Mouse (Mus musculus): ENCODE results near the gene Fanci. TPM values are rescaled to one million over a fixed set of nuclear protein-coding genes. Genes with fewer than 3 reads are reported as not detected.
A peak's percentile ranks its signal among the peaks of the same experiment; 100 is the strongest.

Gene Fanci
- total and polyA plus RNA-seq, 3 experiments: 14.9 to 25.0 (median 20.0) TPM

DNA sequence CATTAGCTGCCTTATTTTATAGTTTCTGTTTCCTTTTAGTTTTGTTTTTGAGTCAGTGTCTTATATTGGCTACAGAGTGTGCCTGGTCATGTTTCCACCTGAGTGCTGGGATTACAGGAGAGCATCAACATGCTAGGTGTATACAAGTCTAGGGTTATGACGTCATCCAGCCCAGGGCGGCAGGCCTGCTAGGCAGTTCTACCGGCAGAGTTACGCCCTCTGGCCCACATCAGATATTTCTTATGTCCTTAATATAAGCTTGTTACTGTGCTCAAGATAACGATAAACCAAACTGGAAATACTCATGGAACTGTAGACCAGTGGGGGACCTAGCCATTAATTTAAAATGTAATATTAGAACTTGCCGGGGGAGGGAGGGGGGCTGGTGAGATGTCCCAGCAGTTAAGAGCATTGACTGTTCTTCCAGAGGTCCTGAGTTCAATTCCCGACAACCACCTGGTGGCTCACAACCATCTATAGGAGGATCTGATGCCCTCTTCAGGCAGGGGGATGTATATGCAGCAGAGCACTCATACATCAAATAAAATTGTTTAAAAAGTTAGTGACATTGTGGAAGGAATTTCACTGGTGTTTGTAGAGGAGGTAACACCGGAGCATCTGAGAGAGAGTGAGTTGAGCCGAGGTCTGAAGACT is 1.3 kb downstream of the Fanci start:
- H3K36me3 ChIP-seq (replicated peaks in 1 of 2; ENCODE audit: control insufficient read depth in 1 of 2, insufficient read depth in 1 of 2, low read length in 1 of 2): peaks cover 7 to 31% of the 10 kb centered on the region in 2 experiments
- dilution Hi-C loops (cut with MboI; ENCODE audit: extremely low pct_ligation_motif_present, extremely low pct_unique_long_range_greater_than_20kb, low sequenced_read_pairs): no loop called here
- H3K27me3 ChIP-seq (replicated peaks): no peaks in the 10 kb centered on the region
- H3K27ac ChIP-seq (ENCODE audit: insufficient read depth, low read depth): no peak overlapping the region
- H3K9me3 ChIP-seq (replicated peaks; ENCODE audit: low read length): no peaks in the 10 kb centered on the region
- DNase-seq (ENCODE audit: extremely low read depth): peak; percentile 77
- no peak for TF ChIP-seq MEF2A (IDR thresholded peaks at IDR 0.05; ENCODE audit: borderline replicate concordance, low read depth, low read length)
- no peak for TF ChIP-seq USF1 (IDR thresholded peaks at IDR 0.05; ENCODE audit: low read depth, low read length)
- TF ChIP-seq POLR2A (IDR thresholded peaks at IDR 0.05; ENCODE audit: low read depth, low read length): no peak
- TF ChIP-seq JUN (IDR thresholded peaks at IDR 0.05; ENCODE audit: insufficient read depth, low read depth, low read length): peak; percentile 54
- TF ChIP-seq TCF12 (IDR thresholded peaks at IDR 0.05; ENCODE audit: low read depth, low read length): no peak
- TF ChIP-seq PAX5 (IDR thresholded peaks at IDR 0.05; ENCODE audit: low read length): no peak
- 0 out of 2 replicates have a peak, but pooled peaks have one; percentile 21 for TF ChIP-seq IRF4 (IDR thresholded peaks at IDR 0.05; ENCODE audit: low read depth, low read length)
- TF ChIP-seq UBTF (IDR thresholded peaks at IDR 0.05; ENCODE audit: low read depth, low read length): no peak
- TF ChIP-seq CHD2 (IDR thresholded peaks at IDR 0.05; ENCODE audit: low read length): no peak
- no peak for TF ChIP-seq MAFK (IDR thresholded peaks at IDR 0.05; ENCODE audit: insufficient replicate concordance, low read length)
- no peak for TF ChIP-seq RCOR1 (conservative IDR thresholded peaks at IDR 0.05; ENCODE audit: low read depth, low read length)
- no peak for TF ChIP-seq ZC3H11A (IDR thresholded peaks at IDR 0.05; ENCODE audit: low read depth, low read length)
- TF ChIP-seq NELFE (IDR thresholded peaks at IDR 0.05; ENCODE audit: low read depth, low read length): no peak
- TF ChIP-seq E2F4 (IDR thresholded peaks at IDR 0.05; ENCODE audit: insufficient replicate concordance, low read depth, low read length): no peak
- TF ChIP-seq ZKSCAN1 (IDR thresholded peaks at IDR 0.05; ENCODE audit: borderline replicate concordance, low read depth, low read length): no peak
- no peak for TF ChIP-seq MXI1 (IDR thresholded peaks at IDR 0.05; ENCODE audit: low read depth, low read length)
- TF ChIP-seq KAT2A (IDR thresholded peaks at IDR 0.05; ENCODE audit: insufficient replicate concordance, low read length): no peak
- no peak for TF ChIP-seq HCFC1 (IDR thresholded peaks at IDR 0.05; ENCODE audit: low read depth, low read length)
- TF ChIP-seq ZMIZ1 (IDR thresholded peaks at IDR 0.05; ENCODE audit: low read depth, low read length): no peak
- no peak for TF ChIP-seq POLR2AphosphoS2 (IDR thresholded peaks at IDR 0.05; ENCODE audit: low read depth, low read length)
- TF ChIP-seq CTCF (conservative IDR thresholded peaks at IDR 0.05 in 1 of 2, IDR thresholded peaks at IDR 0.05 in 1 of 2; ENCODE audit: low read depth in 2 of 2, low read length in 2 of 2): peak; percentile 25 to 69; a peak in 2 of 4 replicates
- TF ChIP-seq MAZ (IDR thresholded peaks at IDR 0.05; ENCODE audit: low read depth, low read length): no peak
- peak; percentile 67 for TF ChIP-seq JUND (conservative IDR thresholded peaks at IDR 0.05; ENCODE audit: low read depth, low read length)
- TF ChIP-seq TBP (conservative IDR thresholded peaks at IDR 0.05; ENCODE audit: low read depth, low read length): no peak
- TF ChIP-seq NRF1 (IDR thresholded peaks at IDR 0.05; ENCODE audit: low read depth, low read length): no peak
- no peak; the same call in 1 of the 2 replicates for TF ChIP-seq ETS1 (conservative IDR thresholded peaks at IDR 0.05; ENCODE audit: low read depth, low read length)
- TF ChIP-seq BHLHE40 (IDR thresholded peaks at IDR 0.05; ENCODE audit: low read depth, low read length): no peak
- no peak for TF ChIP-seq SIN3A (IDR thresholded peaks at IDR 0.05; ENCODE audit: low read length)
- TF ChIP-seq ELF1 (IDR thresholded peaks at IDR 0.05; ENCODE audit: low read depth, low read length): no peak
- peak; percentile 30 for TF ChIP-seq RAD21 (IDR thresholded peaks at IDR 0.05; ENCODE audit: low read depth, low read length)
- TF ChIP-seq ZNF384 (IDR thresholded peaks at IDR 0.05; ENCODE audit: low read depth, low read length): no peak
- TF ChIP-seq MYC (IDR thresholded peaks at IDR 0.05; ENCODE audit: low read depth, low read length): no peak
- peak; percentile 39 for TF ChIP-seq SMC3 (IDR thresholded peaks at IDR 0.05; ENCODE audit: low read depth, low read length)
- no peak for TF ChIP-seq MAX (IDR thresholded peaks at IDR 0.05; ENCODE audit: low read length)
- no peak for TF ChIP-seq CHD1 (IDR thresholded peaks at IDR 0.05; ENCODE audit: low read depth, low read length)
- no peak for TF ChIP-seq EP300 (IDR thresholded peaks at IDR 0.05; ENCODE audit: low read length)
- TF ChIP-seq USF2 (conservative IDR thresholded peaks at IDR 0.05; ENCODE audit: low read depth, low read length): no peak
- no peak for TF ChIP-seq GABPA (IDR thresholded peaks at IDR 0.05; ENCODE audit: insufficient replicate concordance, low read depth, low read length)
- in situ Hi-C loops (cut with MboI; ENCODE audit: low pct_ligation_motif_present, low pct_unique_long_range_greater_than_20kb, low sequenced_read_pairs): no loop called here
- H3K4me1 ChIP-seq (ENCODE audit: control insufficient read depth in 1 of 2, insufficient read depth in 2 of 2): peaks cover 7 to 38% of the 10 kb centered on the region in 2 experiments
- H3K9ac ChIP-seq (ENCODE audit: insufficient read depth, low read depth): peak overlapping the region; percentile 49; the same call in 1 of the 2 replicates
- H3K79me2 ChIP-seq (replicated peaks; ENCODE audit: control insufficient read depth, extremely low read depth, insufficient read depth, poor library complexity, severe bottlenecking): no peaks in the 10 kb centered on the region
- H3K4me2 ChIP-seq (ENCODE audit: insufficient read depth, low read depth, poor library complexity, severe bottlenecking): peak overlapping the region; percentile 73
- H3K4me3 ChIP-seq (replicated peaks in 1 of 3; ENCODE audit: low read depth in 2 of 3, low read length in 2 of 3, poor library complexity in 1 of 3): peak overlapping the region; percentile 85 to 98 (median 93)
